Mouse (Mus musculus): Measurements from ENCODE around the gene Cacng1.

Cacng1 gene

DNA sequence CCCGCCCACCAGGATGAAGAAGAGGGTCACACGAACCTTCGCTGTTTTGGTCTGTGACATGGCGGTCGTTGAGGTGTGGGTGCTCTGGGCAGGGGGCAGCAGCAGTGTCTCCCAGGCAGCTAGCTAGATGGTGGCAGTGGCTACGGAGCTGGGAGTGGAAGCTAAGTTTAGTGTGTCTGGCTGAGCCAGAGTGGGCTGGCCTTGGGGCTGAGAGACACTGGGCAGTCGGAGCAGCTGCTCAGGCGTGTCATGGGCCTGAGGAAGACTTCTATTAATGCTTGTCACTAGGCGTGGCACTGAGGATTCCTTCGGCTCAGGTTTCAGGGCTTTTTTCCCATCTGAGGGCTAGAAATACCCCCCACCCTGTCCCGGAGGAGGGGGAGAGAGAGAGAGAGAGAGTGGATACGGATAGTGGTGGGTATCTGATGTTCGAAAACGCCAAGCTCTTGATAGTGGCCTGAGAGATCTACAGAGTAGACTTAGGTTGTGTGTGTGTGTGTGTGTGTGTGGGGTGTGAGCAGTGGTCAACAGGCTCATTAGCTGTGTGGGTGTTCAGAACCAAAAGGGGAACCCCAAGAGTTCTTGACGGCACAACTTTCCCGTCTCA lies at the start of gene Cacng1:
TSS of gene Cacng1 (minus strand) at position 191 of the 607 bp plus-strand sequence.
- DNase-seq (ENCODE audit: low spot score in 2 of 2), result no peak

- DNase-seq (ENCODE audit: low spot score in 2 of 2), result no peak
Measured at GRCm38 (mm10) chr11:107762688-107763460, 46.6 kb upstream of the Cacng1 start.

DNA sequence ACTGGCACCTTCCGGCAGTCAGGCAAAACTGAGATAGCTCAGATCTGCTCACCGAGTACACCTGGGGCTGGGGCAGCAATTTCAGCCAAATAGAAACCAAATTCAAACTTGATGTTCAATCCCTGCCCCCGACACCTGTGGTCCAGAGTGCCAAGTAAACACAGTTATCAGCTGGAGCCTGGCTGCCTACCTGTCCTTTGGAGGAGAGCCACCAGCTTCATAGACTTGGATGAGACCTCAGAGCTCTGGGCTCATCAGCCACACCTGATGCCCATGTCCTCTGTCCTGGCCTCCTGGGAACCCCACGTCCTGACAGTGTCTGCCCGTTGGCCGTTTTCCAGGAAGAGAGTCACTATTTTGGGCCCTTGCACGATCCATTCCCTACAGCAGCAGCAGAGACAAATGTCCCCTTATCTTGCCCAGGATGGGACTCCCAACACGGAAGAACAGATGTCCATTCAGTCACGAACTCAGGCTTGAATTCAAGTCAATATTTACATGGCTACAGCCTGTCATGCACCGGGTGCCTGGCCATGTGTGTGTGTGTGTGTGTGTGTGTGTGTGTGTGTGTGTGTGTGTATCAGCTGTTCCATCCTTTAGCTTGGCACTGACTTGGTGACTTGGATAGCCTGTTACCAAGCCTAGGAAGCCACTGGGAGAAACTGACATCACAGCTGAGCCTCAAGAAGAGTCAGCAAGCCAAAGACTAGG lies 45.6 kb upstream of the Cacng1 start:
- DNase-seq (ENCODE audit: low spot score in 2 of 2), result no peak

- no peak for DNase-seq (ENCODE audit: low spot score in 2 of 2)
Measured at GRCm38 (mm10) chr11:107760001-107760400, 43.7 kb upstream of the Cacng1 start.

DNA sequence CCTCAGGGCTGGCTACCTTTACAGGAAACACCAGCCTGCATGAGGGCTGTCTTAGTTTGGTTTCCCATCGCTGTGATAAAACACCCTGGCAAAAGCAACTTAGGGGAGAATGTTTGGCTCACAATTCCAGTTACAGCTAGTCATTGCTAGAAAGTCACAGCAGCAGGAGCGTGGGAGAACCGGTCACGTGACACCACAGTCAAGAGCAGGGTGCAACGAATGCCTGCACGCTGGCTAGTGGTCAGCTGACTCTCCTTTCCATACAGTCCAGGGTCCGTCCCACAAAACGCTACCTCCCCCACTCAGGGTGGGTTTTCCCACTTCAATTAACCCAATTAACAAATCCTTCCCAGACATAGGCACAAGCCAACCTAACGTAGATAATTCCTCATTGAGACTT lies 43.2 kb upstream of the Cacng1 start:
- no peak for DNase-seq (ENCODE audit: low spot score in 2 of 2)

DNA sequence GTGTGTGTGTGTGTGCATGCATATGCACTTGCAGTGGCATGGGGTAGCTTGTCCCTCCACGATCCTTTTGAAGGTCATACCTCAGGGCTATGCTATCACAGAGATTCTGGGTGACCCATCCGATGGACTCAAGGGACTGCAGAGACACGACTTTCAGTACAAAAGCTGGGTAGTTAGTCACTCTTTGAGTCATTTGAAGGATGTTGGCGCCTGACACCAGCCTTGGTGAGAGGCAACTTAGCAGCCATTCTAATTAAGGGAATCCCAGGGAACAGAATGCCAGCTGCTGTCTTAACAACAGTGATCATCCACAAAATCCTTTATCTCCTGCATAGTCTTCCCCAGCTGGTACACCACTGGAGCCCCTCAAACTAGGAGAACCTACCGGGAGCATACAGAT lies 32.8 kb upstream of the Cacng1 start:
- DNase-seq (ENCODE audit: low spot score in 2 of 2), result no peak

DNA sequence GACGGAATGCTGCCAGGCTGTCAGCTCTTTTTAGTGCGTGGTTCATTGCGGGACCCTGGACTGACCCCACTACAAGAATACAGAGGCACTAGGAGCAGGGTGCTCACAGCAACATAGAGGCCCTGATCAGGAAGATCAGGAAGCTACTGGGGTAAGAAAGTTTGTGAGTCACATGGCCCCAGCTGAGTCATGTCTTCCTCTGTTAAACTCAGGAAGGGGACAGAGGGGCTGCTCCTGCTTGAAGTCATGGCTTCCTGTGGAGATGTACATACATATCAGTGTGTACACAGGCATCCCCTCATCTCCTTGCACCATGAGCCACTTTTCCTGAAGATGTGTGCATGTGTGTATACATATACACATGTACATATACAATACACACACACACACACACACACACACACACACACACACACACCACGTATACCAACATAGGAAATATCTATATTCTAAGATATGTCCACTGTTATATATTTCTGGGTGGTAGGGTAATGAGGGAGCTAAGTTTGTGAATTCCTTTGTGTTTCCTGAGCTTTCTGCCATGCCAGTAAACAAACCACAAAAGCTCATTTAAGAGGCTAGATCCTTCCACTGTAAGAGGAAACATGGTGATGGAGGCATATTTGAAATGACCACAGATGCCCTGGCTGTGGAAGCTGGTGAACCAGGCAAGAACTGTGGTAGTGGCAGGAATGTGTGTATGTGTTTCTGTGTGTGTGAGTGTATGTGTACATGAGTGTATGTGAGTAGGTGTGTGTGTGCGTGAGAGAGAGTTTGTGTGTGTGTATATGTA lies 32.1 kb upstream of the Cacng1 start:
- no peak for DNase-seq (ENCODE audit: low spot score in 2 of 2)

DNA sequence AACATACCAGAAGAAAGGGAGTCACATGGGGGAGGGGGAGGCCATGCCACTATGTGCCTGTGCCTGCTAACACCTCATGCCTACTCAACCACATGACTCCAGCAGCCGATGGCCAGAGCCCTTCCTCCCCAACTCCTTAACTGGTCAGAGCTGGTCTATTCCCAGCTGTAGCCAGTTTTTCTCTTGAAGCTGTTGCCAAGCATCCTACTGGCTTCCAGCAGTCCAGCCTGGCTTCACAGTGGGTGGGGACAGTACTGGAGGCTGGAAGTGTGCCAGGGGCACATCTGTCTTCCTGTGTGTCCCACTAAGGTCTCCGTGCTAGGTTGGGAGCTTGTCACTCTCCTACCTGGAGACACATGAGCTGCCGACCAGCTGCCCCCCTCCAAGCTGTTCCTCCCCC lies 26.8 kb upstream of the Cacng1 start:
- no peak for DNase-seq (ENCODE audit: low spot score in 2 of 2)

DNA sequence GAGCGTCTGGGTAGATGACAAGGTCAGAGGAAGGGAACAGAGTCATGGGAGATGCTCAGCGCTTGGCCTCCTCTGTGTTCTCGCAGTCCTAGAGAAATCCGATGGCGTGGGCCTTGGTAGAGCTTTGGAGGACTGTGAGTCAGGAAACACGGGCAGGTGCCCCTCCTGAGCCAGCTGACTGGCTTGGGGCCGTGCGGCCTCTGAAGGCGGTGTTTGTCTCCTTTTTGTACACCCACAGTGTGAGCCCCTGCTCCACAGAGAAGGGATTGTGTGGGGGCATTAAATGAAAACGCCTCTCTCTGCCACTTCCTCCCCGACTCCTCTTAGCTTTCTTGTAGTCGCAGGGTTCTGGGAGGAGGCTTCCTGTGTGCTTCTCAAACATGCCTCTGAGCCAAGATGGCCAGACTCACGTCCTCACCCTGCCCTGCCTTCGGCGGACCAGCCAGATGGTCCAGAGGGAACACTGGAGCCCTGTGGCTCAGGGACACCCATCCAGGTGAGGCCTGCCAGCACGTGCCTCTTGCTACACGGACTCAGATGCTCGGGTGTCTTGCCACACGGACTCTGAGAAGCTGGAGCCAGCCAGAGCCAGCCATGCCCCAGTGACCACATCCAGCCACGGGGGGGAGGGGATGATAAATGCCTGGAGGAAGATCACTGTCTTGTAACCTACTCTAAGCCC lies 22.2 kb upstream of the Cacng1 start:
- no peak for DNase-seq (ENCODE audit: low spot score in 2 of 2)

- no peak for DNase-seq (ENCODE audit: low spot score in 2 of 2)
Measured at GRCm38 (mm10) chr11:107737886-107738285, 21.6 kb upstream of the Cacng1 start.

DNA sequence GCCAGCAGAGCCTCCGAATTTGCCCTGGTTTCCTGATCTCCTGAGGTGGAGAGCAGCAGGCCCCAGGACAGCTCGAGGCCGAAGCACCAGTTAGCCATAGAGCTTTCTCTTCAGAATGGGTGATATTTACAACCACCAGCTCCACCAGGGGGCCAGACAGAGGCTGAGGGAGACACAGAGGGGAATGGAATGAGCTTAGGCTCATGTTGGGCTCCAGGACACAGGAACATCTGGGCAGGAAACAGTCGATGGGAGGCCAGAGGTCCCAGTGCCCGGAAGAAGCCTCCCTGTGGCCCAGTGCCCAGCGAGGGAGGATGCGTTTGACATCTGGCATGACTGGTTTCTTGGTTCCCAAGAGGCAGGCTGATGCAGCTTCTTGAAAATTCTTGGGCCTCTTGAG lies 17.8 kb upstream of the Cacng1 start:
- no peak for DNase-seq (ENCODE audit: low spot score in 2 of 2)

DNA sequence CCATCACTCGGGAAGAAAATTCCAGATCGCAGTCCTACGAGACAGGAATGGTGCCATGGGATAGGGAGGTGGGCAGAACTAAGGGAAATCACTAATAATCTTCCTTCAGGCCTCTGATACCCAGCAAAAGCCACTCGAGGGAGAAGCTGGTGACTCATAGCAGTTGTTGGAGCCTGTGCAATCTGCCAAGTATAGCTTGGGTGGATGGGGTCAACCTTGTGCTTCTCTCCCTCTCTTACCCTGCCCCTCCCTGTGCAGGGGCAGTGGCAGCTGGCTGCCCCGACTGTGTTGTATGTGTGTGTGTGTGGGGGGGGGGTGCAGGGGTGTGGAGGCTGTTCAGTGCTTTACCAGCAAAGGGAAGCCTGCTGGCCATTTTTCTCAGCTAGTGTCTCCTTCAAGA lies 15.2 kb upstream of the Cacng1 start:
- DNase-seq (ENCODE audit: low spot score in 2 of 2), result no peak

DNA sequence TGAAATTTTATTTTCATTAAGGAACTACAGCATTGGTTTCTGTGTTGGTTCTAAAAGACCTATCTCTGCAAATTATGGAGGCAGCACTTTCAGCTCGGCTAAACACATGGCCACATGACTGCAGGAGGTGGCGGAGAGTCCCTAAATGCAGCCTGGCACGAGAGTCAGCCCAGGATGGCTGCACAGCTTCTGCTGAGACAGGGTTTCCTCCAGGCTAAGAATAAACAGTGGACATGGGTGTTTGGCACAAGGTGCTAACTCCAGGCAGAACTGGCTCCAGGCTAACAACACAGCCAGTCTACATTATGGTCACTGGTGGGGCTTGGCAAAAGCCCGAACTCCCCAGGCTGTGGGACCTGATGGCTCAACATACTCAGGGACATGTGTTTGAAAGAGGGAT lies 14.6 kb upstream of the Cacng1 start:
- no peak for DNase-seq (ENCODE audit: low spot score in 2 of 2)

- no peak for DNase-seq (ENCODE audit: low spot score in 2 of 2)
Measured at GRCm38 (mm10) chr11:107729141-107729540, 12.8 kb upstream of the Cacng1 start.

- no peak for DNase-seq (ENCODE audit: low spot score in 2 of 2)
Measured at GRCm38 (mm10) chr11:107728073-107728863, 11.9 kb upstream of the Cacng1 start.

GRCm38 (mm10) chr11:107724603-107725002 lies 8.3 kb upstream of the Cacng1 start:
- no peak for DNase-seq (ENCODE audit: low spot score in 2 of 2)

DNA sequence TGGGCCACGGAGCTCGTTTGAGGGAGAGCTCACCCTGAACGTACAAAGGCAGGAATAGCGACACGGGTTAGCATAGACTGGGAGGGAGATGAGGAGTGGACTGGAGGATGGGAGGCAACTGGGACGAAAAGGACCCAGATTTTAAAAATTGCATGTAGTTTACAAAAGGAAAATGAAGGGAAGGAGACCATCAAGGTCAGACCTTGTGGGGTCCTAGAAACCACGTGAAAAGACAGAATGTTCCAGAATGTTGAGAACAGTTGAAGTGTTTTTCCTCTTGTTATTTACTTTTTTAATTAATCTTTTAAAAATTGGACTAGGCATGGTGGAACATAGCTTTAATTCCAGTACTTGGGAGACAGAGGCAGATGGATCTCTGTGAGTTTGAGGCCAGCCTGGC lies 4.7 kb upstream of the Cacng1 start:
- no peak for DNase-seq (ENCODE audit: low spot score in 2 of 2)

GRCm38 (mm10) chr11:107720264-107721021 lies 4.1 kb upstream of the Cacng1 start:
- no peak for DNase-seq (ENCODE audit: low spot score in 2 of 2)

- no peak for DNase-seq (ENCODE audit: low spot score in 2 of 2)
Measured at GRCm38 (mm10) chr11:107714368-107714767, 2.0 kb downstream of the Cacng1 start.

DNA sequence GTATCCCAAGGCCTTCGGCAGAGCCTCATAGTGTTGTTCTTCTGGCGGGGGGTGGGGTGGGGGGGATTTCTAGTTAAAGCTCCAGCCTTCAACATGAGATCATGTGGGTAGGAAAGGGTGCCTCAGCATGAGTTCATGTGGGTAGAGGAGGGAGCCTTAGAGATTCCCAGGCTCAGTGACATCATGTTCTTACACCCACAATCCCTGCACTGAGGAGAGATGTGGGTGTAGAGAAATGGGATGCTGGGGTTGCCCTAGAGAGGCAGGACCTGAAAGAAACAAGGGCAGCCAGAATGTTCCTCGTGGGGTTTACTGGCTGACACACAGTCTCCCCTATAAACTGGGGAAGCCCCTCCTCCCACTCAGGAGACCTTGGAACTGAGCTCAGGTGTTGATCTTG lies 5.9 kb downstream of the Cacng1 start:
- no peak for DNase-seq (ENCODE audit: low spot score in 2 of 2)

Measured in spleen, postnatal 14 days (tissue).